Mouse (Mus musculus) heart, adult 2 months (tissue): ENCODE measurements around the gene Pdcd4.

ENCODE experiments used
- CTCF ChIP-seq: fragments of 200-600 bp; IDR thresholded peaks from 2 replicates; pipeline ENCODE4 v1.8.1; 2022; ENCODE audit warnings: antibody characterized with exemption, mild to moderate bottlenecking, moderate library complexity
- POLR2A ChIP-seq: fragments of 200-500 bp; IDR thresholded peaks from 2 replicates; pipeline ENCODE4 v1.6.1; 2011; ENCODE audit warnings: mild to moderate bottlenecking, low read depth, low read length, control low read depth; ENCODE audit not compliant: insufficient read depth

GRCm38 (mm10) chr19:53939467-53939866 lies 47.4 kb downstream of the Pdcd4 start:
- no peak for TF ChIP-seq CTCF
- no peak for TF ChIP-seq POLR2A
